18 mouse cellular contexts compared by ENCODE assay signal in genomic region chr14:113627115-113627514, GRCm38 (mm10).
"Had no signal": no experiment of that assay in that cellular context is flagged by ENCODE, and none has a peak within 500 bp of the region (broad histone marks: within the 10 kb centered on the region; RNA-seq: fewer than 3 reads in every experiment).

No protein-coding gene starts in this region.

- H3K36me3 ChIP-seq: liver, embryonic 13.5 days; midbrain, embryonic 15.5 days; neural tube, embryonic 12.5 days; neural tube, embryonic 15.5 days; stomach, embryonic 15.5 days had no signal

- H3K4me1 ChIP-seq: liver, embryonic 13.5 days; midbrain, embryonic 15.5 days; neural tube, embryonic 12.5 days; neural tube, embryonic 15.5 days; stomach, embryonic 15.5 days had no signal

- H3K9me3 ChIP-seq: liver, embryonic 13.5 days; midbrain, embryonic 15.5 days; neural tube, embryonic 12.5 days; neural tube, embryonic 15.5 days; stomach, embryonic 15.5 days had no signal

- H3K27me3 ChIP-seq: liver, embryonic 13.5 days; midbrain, embryonic 15.5 days; stomach, embryonic 15.5 days had no signal

- ATAC-seq: intestine, postnatal 0 days; midbrain, embryonic 15.5 days had no signal

- DNase-seq: kidney, adult 2 months; kidney, postnatal 25 days; layer of hippocampus, adult 9-11 months; liver, embryonic 13.5 days; lung, adult 2 months; lung, postnatal 14 days; lung, postnatal 4 days; retina, postnatal 1 day; spleen, adult 18-20 months; thymus, postnatal 25 days had no signal

- H3K4me2 ChIP-seq: liver, embryonic 13.5 days; midbrain, embryonic 11.5 days; midbrain, embryonic 15.5 days; neural tube, embryonic 12.5 days; neural tube, embryonic 15.5 days; stomach, embryonic 15.5 days had no signal

- H3K9ac ChIP-seq: liver, embryonic 13.5 days; midbrain, embryonic 15.5 days; neural tube, embryonic 12.5 days; neural tube, embryonic 15.5 days; stomach, embryonic 15.5 days had no signal

- H3K4me3 ChIP-seq: layer of hippocampus, adult 2 months; liver, embryonic 13.5 days; midbrain, embryonic 15.5 days; neural tube, embryonic 12.5 days; neural tube, embryonic 15.5 days; stomach, embryonic 15.5 days had no signal

- H3K27ac ChIP-seq: kidney, postnatal 0 days; layer of hippocampus, adult 2 months; liver, embryonic 13.5 days; midbrain, embryonic 15.5 days; neural tube, embryonic 12.5 days; neural tube, embryonic 15.5 days; stomach, embryonic 15.5 days had no signal
